Mouse (Mus musculus) megakaryocyte, embryonic 14.5 days (primary cell): ENCODE measurements around the gene Pdlim5.

Source experiments
- FLI1 ChIP-seq: IDR thresholded peaks from 2 replicates; pipeline ENCODE4 v1.6.1; 2012; ENCODE audit warnings: low read length, inconsistent platforms, mixed read lengths
- GATA1 ChIP-seq: IDR thresholded peaks from 3 replicates; pipeline ENCODE4 v1.6.1; 2012; ENCODE audit warnings: mixed read lengths, low read length, inconsistent platforms, borderline replicate concordance

- TF ChIP-seq FLI1, result no peak
- no peak for TF ChIP-seq GATA1
Observed at GRCm38 (mm10) chr3:142209981-142210380, 185.5 kb downstream of the Pdlim5 start.
